Mouse (Mus musculus): ENCODE measurements around the gene Tbk1. TPM values are rescaled to one million over a fixed set of nuclear protein-coding genes. Genes with fewer than 3 reads are reported as not detected.

The Tbk1 gene
- polyA plus RNA-seq, 1 experiment, result 31.8 TPM

DNA sequence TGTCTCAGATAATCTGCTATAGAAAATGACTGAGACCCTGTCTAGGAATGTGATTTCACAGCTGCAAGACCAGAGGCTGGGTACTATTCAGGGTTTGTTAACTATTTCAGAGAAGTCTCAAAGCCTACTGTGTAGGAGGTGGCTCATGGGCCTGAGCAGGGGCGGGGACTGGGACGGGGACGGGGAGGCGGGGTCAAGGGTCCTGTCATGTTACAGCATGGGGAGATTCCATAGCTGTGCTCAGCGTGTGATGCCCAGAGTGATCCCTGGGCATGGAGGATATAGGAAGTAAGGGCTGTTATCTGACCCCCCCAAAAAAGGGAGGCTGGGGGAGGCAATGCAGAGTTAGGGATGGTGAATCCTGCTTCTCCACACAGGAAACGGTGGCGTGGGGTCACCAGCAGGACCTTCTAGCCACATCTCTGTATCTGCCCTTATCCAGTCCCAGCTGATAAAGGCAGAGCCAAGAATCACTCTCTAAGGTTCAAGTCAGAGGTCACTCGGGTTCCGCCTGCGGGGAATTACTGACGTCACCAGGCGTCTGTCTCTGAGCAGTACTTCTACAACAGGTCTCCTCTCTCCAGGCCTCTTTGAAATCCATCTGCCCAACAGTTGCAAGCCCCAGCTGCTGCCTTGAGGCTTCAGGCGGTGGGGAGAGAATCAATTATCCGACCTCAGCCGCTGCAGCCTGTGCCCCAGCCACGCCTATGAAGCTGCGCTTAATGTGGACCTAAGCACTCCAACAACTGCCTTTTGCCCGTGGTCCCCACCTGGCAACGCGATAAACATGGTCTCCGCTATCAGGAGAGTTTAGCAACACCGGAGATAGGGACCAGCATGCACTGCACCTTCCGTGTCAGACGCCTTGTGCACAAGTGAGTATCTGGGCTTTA lies 76.6 kb downstream of the Tbk1 start:
- DNase-seq (ENCODE audit: low read depth), result peak; percentile 74
- TF ChIP-seq CTCF (IDR thresholded peaks at IDR 0.05; ENCODE audit: borderline replicate concordance, extremely low read depth, insufficient read depth, insufficient read length), result no peak
- no peak for TF ChIP-seq POLR2A (IDR thresholded peaks at IDR 0.05; ENCODE audit: borderline replicate concordance, extremely low read depth, insufficient read depth, insufficient read length, poor library complexity, severe bottlenecking)

DNA sequence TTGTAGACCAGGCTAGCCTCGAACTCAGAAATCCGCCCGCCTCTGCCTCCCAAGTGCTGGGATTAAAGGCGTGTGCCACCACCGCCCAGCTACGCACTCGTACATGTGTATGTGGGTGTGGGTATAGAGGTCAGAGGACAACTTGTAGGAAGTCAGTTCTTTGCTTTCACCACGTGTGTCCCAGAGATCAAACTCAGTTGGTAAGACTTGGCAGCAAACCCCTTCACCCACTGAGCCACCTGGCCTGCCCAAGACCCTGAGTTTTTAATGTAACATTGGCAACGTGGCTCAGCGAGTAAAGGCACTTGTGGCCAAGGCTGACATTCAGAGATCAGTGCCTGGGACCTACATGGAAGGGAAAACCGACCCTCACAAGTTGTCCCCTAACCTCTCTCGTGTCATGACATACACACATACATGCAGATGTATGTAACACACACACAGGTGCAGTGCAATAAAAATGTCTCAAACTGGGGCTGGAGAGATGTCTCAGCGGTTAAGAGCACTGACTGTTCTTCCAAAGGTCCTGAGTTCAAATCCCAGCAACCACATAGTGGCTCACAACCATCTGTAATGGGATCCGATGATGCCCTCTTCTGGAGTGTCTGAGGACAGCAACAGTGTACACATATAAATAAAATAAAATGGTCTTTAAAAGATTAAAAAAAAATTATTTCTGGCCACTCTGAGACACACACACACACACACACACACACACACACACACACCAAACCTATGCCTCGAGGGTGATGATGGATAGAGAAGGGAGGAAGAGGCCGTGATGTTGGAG lies 78.6 kb downstream of the Tbk1 start:
- TF ChIP-seq CTCF (IDR thresholded peaks at IDR 0.05; ENCODE audit: borderline replicate concordance, extremely low read depth, insufficient read depth, insufficient read length), result no peak
- TF ChIP-seq POLR2A (IDR thresholded peaks at IDR 0.05; ENCODE audit: borderline replicate concordance, extremely low read depth, insufficient read depth, insufficient read length, poor library complexity, severe bottlenecking), result no peak
- no peak for DNase-seq (ENCODE audit: low read depth)

DNA sequence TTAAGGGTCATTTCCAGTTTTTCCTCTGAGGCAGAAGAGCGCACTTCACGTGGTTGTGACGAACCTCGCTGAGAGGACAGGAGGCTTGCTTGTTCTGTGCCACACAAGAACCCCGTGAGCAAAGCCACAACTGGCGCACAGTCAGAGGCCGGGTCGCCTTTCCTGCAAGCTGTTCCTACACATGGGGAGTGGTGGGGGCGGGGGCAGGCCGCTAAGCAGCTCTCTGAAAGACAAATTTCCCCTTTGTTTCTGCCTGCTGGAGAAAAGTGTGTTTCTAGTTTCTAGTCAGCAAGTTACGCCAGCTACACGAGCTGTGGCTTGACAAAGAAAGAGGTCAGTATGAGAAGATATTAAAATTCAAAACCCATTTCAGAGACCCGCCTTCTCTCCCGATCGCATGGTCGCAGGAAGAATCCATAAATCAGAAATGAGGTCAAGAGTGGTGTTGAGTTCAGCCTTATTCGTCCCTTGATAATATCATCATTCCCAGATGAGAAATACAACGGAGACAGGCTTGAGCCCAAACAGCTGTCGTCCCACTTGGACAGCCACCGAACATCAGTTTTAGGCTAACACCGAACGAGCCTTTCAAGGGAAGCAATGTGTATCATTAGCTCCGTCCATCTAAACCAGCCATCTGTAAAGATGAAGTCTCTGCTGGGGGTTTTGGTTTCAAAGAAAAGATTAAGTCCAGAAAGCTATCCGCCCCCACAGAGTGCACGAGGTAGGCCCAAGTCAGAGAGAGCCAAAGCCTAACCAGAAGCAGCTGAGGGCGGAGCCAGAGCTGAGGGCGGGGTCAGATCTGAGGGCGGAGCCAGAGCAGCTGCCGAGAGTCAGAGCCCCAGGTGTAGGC lies 79.6 kb downstream of the Tbk1 start:
- DNase-seq (ENCODE audit: low read depth), result peak; percentile 74
- no peak for TF ChIP-seq CTCF (IDR thresholded peaks at IDR 0.05; ENCODE audit: borderline replicate concordance, extremely low read depth, insufficient read depth, insufficient read length)
- no peak for TF ChIP-seq POLR2A (IDR thresholded peaks at IDR 0.05; ENCODE audit: borderline replicate concordance, extremely low read depth, insufficient read depth, insufficient read length, poor library complexity, severe bottlenecking)

DNA sequence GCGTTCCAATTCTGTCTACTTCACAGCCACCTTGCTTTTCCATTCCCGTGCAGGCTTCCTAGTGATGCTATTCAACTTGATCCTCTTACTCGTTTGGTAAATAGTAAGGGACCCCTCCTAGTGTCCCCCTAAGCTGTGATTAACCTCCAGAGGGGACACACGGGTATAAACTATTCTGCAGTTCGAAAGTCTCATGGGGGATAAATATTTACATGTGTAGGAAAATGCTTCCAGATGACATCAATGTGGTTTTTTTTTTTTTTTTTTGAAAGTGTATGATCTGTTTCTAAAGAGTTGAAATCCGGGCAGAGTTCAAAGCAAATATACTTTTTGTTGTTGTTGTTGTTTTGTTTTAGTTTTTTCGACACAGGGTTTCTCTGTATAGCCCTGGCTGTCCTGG lies 80.7 kb downstream of the Tbk1 start:
- TF ChIP-seq CTCF (IDR thresholded peaks at IDR 0.05; ENCODE audit: borderline replicate concordance, extremely low read depth, insufficient read depth, insufficient read length), result no peak
- no peak for DNase-seq (ENCODE audit: low read depth)

DNA sequence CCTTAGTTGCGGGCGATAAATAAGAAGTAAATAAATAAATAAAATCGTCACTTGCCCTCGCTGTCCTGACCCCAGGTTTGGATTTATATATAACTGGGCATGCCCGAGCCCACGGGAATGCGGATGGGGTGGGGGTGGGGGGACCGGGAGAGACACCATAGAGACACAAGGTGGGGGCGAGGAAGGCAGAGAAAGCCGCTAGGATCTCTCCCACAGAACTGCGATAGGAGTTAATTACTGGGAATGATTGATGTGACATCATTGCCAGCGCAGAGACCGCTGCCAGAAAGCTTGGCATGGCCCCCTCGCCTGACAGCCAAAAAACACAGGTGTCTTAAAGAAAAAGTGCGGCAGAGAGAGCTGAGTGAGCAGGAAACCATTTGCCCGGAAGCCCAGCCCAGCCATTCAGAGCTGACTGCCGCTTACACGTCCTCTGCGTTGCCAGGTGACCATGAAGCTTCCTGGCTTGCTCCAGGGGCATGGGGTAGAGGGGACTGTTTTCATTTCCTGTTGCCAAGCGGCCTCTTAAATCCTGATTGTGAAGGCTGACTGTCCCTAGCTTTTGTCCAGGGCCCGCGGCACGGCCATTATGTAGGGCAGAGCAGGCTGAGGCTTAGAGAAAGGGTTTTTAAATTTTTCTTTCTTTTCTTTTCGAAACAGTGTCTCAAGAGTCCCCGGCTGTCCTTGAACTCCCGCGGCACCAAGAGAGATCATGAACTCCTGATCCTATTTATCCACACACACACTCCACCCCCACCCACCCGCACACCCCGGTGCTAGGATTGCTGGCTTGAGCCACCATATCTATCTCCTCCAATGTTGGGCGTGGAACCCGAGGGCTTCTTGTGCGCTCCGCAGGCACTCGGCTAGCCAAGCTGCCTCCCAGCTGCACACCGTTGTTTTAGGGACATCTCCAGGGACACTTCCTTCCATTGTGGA lies 81.3 kb downstream of the Tbk1 start:
- TF ChIP-seq POLR2A (IDR thresholded peaks at IDR 0.05; ENCODE audit: borderline replicate concordance, extremely low read depth, insufficient read depth, insufficient read length, poor library complexity, severe bottlenecking), result no peak
- DNase-seq (ENCODE audit: low read depth), result peak; percentile 96

DNA sequence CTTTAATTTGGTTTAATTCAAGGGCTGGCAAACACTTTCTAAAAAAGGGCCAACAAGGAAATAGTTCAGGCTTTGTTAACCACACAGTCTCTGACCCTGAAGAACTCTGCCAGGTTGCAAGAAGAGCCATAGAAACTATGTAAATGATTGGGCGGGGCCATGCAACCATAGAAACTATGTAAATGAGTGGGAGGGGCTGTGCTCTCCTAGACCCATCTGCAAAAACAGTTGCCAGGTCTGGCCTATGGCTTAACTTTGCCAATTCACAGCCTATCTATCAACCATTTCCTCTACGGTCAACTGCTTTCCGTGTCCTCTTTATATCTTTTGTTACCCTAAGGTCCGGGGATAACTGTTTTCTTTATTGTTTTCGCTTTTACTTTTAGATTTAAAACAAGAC lies 85.4 kb downstream of the Tbk1 start:
- DNase-seq (ENCODE audit: low read depth), result peak; percentile 85
- TF ChIP-seq POLR2A (IDR thresholded peaks at IDR 0.05; ENCODE audit: borderline replicate concordance, extremely low read depth, insufficient read depth, insufficient read length, poor library complexity, severe bottlenecking), result no peak

DNA sequence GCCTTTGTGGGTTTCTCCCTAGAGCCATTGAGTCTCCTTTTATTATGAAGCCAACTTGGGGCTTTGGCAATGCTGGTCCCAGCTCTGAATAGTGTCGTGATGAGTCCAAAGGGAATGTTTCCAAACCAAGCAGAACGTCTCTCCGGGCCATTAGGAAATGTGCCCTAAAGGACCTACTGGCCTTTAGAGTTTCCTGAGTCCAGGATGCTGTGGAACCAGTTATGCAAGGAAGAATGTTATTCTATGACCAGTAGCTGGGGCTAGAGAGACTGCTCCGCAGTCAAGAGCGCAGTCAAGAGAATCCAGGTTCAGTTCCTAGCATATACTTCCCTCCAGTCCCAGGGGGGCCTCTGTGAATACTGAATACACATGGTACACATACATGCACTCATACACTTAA lies 86.6 kb downstream of the Tbk1 start:
- no peak for DNase-seq (ENCODE audit: low read depth)
- TF ChIP-seq POLR2A (IDR thresholded peaks at IDR 0.05; ENCODE audit: borderline replicate concordance, extremely low read depth, insufficient read depth, insufficient read length, poor library complexity, severe bottlenecking) (no peak), CTCF (IDR thresholded peaks at IDR 0.05; ENCODE audit: borderline replicate concordance, extremely low read depth, insufficient read depth, insufficient read length) (peak; percentile 14; the same call in 1 of the 2 replicates)

DNA sequence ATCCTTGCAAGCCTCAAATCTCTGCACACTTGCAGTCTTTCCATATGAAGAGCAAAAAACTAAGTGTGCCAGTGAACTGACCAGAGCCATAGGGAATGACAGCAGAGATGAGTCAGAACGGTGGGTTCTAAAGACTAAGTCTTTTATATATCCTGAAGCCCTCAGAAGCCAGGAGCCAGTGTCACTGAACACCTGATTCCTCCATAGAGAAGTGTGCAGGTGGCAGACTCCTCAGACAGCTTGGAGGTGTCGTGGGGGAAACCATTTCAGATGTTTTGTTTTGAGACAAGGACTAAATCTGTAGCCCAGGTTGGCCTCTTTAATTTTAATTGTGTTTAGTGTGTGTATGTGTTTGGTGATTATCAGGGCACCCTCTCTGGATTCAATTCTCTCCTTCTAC lies 87.5 kb downstream of the Tbk1 start:
- TF ChIP-seq CTCF (IDR thresholded peaks at IDR 0.05; ENCODE audit: borderline replicate concordance, extremely low read depth, insufficient read depth, insufficient read length) (no peak), POLR2A (IDR thresholded peaks at IDR 0.05; ENCODE audit: borderline replicate concordance, extremely low read depth, insufficient read depth, insufficient read length, poor library complexity, severe bottlenecking) (no peak)
- no peak for DNase-seq (ENCODE audit: low read depth)

DNA sequence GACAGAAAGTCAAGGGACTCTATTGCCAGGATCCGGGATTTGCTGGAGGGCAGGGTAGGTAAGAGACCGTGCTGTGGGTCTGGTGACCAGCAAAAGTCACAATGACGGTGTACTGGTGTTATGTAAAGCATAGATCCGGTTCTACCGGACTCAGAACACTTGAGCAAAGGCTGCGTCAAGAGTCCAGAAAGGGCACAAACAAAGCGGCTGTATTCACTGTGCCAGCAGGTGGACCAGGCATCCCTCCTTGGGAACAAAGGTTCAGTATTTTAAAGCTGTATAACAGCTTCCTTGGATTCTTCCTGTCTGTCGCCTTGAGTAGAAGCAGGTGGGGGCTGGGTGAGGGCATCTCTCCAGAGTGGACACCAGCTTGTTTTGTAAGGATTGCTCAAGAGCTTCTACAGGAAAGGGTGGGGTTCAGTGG lies 88.1 kb downstream of the Tbk1 start:
- DNase-seq (ENCODE audit: low read depth), result no peak
- TF ChIP-seq POLR2A (IDR thresholded peaks at IDR 0.05; ENCODE audit: borderline replicate concordance, extremely low read depth, insufficient read depth, insufficient read length, poor library complexity, severe bottlenecking) (no peak), CTCF (IDR thresholded peaks at IDR 0.05; ENCODE audit: borderline replicate concordance, extremely low read depth, insufficient read depth, insufficient read length) (no peak)

DNA sequence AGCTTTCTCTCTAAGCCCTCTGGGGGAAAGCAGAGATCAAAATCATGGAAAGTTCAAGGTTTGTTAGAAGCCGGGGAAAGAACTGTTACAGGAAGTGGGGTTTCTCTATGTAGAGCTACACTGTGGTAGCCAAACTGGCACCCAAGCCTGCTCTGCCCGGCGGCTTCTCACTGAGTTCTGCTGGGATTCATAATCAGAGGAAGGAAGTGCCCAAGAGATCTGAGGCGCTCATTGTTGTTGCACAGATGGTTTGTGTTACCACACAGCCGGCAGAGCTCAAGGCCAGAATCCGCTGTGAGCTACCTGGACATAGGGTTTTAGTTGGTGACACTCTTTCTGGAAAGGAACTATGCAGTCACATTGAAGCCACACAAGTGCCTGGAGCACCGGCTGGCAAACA lies 88.6 kb downstream of the Tbk1 start:
- no peak for DNase-seq (ENCODE audit: low read depth)
- TF ChIP-seq CTCF (IDR thresholded peaks at IDR 0.05; ENCODE audit: borderline replicate concordance, extremely low read depth, insufficient read depth, insufficient read length) (no peak), POLR2A (IDR thresholded peaks at IDR 0.05; ENCODE audit: borderline replicate concordance, extremely low read depth, insufficient read depth, insufficient read length, poor library complexity, severe bottlenecking) (no peak)

Data from brain, embryonic 14.5 days (tissue).